Mouse (Mus musculus) MEL (cell line): ENCODE measurements around the gene Lemd1.

ENCODE experiments used
- CTCF ChIP-seq, 3 experiments: IDR thresholded peaks in 2 of 3; conservative IDR thresholded peaks in 1 of 3; 2 replicates each; pipeline ENCODE4 v1.5.1; 2011 to 2012; ENCODE audit warnings: low read length in 3 of 3, low read depth in 2 of 3, mild to moderate bottlenecking in 2 of 3, improper control_type of control experiment in 1 of 3, inconsistent platforms in 1 of 3, mixed read lengths in 1 of 3, moderate library complexity in 1 of 3; ENCODE audit not compliant: control insufficient read depth in 1 of 3, insufficient read depth in 1 of 3, poor library complexity in 1 of 3, severe bottlenecking in 1 of 3
- EP300 ChIP-seq, 2 experiments: IDR thresholded peaks; 2 replicates each; pipeline ENCODE4 v1.6.1; 2011; ENCODE audit warnings: improper control_type of control experiment in 2 of 2, low read length in 2 of 2, low read depth in 1 of 2, mild to moderate bottlenecking in 1 of 2
- GATA1 ChIP-seq: IDR thresholded peaks from 2 replicates; pipeline ENCODE4 v1.6.1; 2011; ENCODE audit warnings: low read depth, low read length, improper control_type of control experiment
- HCFC1 ChIP-seq: IDR thresholded peaks from 2 replicates; pipeline ENCODE4 v1.6.1; 2012; ENCODE audit warnings: low read depth, mild to moderate bottlenecking, inconsistent platforms, low read length, improper control_type of control experiment, moderate library complexity
- MAX ChIP-seq: IDR thresholded peaks from 2 replicates; pipeline ENCODE4 v1.6.1; 2011; ENCODE audit warnings: low read length, improper control_type of control experiment
- NELFE ChIP-seq: IDR thresholded peaks from 2 replicates; pipeline ENCODE4 v1.6.1; 2011; ENCODE audit warnings: low read depth, low read length, improper control_type of control experiment
- POLR2AphosphoS2 ChIP-seq: IDR thresholded peaks from 2 replicates; pipeline ENCODE4 v1.6.1; 2011; ENCODE audit warnings: low read length, improper control_type of control experiment
- USF1 ChIP-seq: IDR thresholded peaks from 2 replicates; pipeline ENCODE4 v1.6.1; 2014; ENCODE audit warnings: low read depth, mild to moderate bottlenecking, inconsistent platforms, low read length, improper control_type of control experiment, moderate library complexity
- ZMIZ1 ChIP-seq: IDR thresholded peaks from 2 replicates; pipeline ENCODE4 v1.6.1; 2012; ENCODE audit warnings: low read depth, mild to moderate bottlenecking, inconsistent platforms, low read length, improper control_type of control experiment, moderate library complexity

GRCm38 (mm10) chr1:132237585-132238159, 46.4 kb downstream of the Lemd1 start:
- peak; percentile 81 to 94 (median 83) for TF ChIP-seq CTCF (IDR thresholded peaks at IDR 0.05 in 2 of 3, conservative IDR thresholded peaks at IDR 0.05 in 1 of 3; ENCODE audit: control insufficient read depth in 1 of 3, insufficient read depth in 1 of 3, low read depth in 2 of 3, low read length in 3 of 3, poor library complexity in 1 of 3, severe bottlenecking in 1 of 3)
- TF ChIP-seq HCFC1, result no peak
- no peak for TF ChIP-seq ZMIZ1
- no peak for TF ChIP-seq MAX
- no peak for TF ChIP-seq EP300 (IDR thresholded peaks at IDR 0.05; ENCODE audit: low read depth in 1 of 2, low read length in 2 of 2)
- TF ChIP-seq GATA1, result no peak
- TF ChIP-seq NELFE, result no peak
- TF ChIP-seq POLR2AphosphoS2, result no peak
- TF ChIP-seq USF1, result no peak
